In the genomic region with DNA sequence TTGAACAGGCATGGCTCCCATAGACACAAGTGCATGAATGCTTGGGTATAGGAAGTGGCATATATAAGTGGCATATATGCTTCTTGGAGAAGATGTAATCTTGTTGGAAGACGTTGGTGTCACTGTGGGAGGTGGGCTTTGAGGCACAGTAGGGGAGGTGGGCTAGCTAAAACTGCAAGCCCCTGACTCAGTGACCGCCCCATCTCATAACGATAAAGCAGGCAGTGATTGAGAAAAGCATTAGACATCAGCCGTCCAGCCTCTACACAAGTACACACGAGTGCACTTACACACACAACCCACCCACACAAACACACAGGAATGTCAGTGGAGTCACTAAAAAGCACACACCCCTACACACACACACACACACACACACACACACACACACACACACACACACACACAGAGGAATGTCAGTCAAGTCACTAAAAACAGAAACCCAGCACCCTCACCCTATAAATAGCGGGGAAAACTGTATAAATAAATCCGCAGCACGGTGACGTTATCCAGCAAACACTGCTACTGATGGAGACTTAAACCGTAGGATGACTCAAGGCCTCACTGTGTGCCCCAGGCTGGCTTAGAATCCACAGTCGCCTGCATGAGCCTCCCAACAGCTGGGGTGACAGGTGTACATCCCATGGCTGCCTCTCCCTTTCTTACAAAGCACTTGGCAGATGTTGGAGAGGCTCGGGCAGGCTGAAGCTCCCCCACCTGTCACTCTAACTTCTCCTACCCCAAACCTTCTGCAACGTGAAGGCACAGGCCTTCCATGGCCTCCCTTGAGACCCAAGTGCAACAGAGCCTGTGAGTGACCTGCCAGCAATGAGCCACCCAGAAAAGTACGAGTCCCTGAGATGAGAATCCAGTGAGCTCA, we compare ENCODE assay signal across 11 mouse cellular contexts. TPM values are rescaled to one million over a fixed set of nuclear protein-coding genes. Genes with fewer than 3 reads are reported as not detected.
DNase-seq lines count a peak whose midpoint lies in the region; ATAC-seq lines count a peak whose summit lies in the region.
"Had no signal": no experiment of that assay in that cellular context is flagged by ENCODE, and none has a peak within 500 bp of the region (broad histone marks: within the 10 kb centered on the region; RNA-seq: fewer than 3 reads in every experiment).

No protein-coding gene starts in this region.

- no peaks in the 10 kb centered on the region for H3K27me3 ChIP-seq in heart, embryonic 14.5 days (ENCODE audit: control insufficient read depth, insufficient read depth, low read length)
- H3K27me3 ChIP-seq: forebrain, embryonic 13.5 days; neural tube, embryonic 13.5 days had no signal

- H3K4me3 ChIP-seq in heart, embryonic 14.5 days (ENCODE audit: control insufficient read depth in 1 of 2, insufficient read depth in 1 of 2, low read depth in 1 of 2, low read length in 2 of 2), result no peak overlapping the region
- H3K4me3 ChIP-seq: forebrain, embryonic 13.5 days; neural tube, embryonic 13.5 days had no signal

- peak; percentile 22 to 46 for DNase-seq in heart, adult 18-20 months
- DNase-seq in heart, adult 8-10 months (ENCODE audit: low spot score), result no peak
- peak; percentile 0 for DNase-seq in thymus, postnatal 14 days
- no peak for DNase-seq in thymus, postnatal 0 days (ENCODE audit: low spot score)
- peak; percentile 85 for DNase-seq in skeletal muscle tissue, adult 2 months (ENCODE audit: low read depth, low spot score)
- DNase-seq in cerebellum, adult 8-10 months, result no peak
- DNase-seq in layer of hippocampus, postnatal 14 days (ENCODE audit: low spot score in 2 of 2), result no peak
- DNase-seq: cerebellum, postnatal 36 days had no signal

- peaks cover 11 to 19% of the 10 kb centered on the region in 2 experiments for H3K4me1 ChIP-seq in heart, embryonic 14.5 days (ENCODE audit: control insufficient read depth in 2 of 2, insufficient read depth in 2 of 2, low read length in 2 of 2)
- H3K4me1 ChIP-seq: forebrain, embryonic 13.5 days; neural tube, embryonic 13.5 days had no signal

- H3K9ac ChIP-seq in heart, embryonic 14.5 days (ENCODE audit: low read length), result 0 out of 2 replicates have a peak overlapping the region, but pooled peaks have one; percentile 52
- H3K9ac ChIP-seq: forebrain, embryonic 13.5 days; neural tube, embryonic 13.5 days had no signal

- peak; percentile 25; the same call in 1 of the 2 replicates for ATAC-seq in heart, embryonic 14.5 days (ENCODE audit: insufficient number of reproducible peaks, insufficient read depth, low FRiP score, low read depth)
- ATAC-seq: forebrain, embryonic 13.5 days had no signal

- 46% methylated on average over 14 of the region's 14 CpGs for WGBS in heart, embryonic 14.5 days

- no peaks in the 10 kb centered on the region for H3K36me3 ChIP-seq in heart, embryonic 14.5 days (ENCODE audit: control insufficient read depth, insufficient read depth, low read length)
- H3K36me3 ChIP-seq: neural tube, embryonic 13.5 days had no signal

- H3K27ac ChIP-seq in heart, embryonic 14.5 days (replicated peaks in 1 of 2; ENCODE audit: control insufficient read depth in 1 of 2, insufficient read depth in 1 of 2, low read depth in 2 of 2, low read length in 2 of 2), result peak overlapping the region; percentile 76 to 78
- H3K27ac ChIP-seq: forebrain, embryonic 13.5 days; neural tube, embryonic 13.5 days had no signal

- H3K4me2 ChIP-seq in heart, embryonic 14.5 days (ENCODE audit: low read length), result no peak overlapping the region
- H3K4me2 ChIP-seq: forebrain, embryonic 13.5 days; neural tube, embryonic 13.5 days had no signal

- H3K9me3 ChIP-seq in heart, embryonic 14.5 days (ENCODE audit: control insufficient read depth, low read length), result no peaks in the 10 kb centered on the region
- H3K9me3 ChIP-seq: forebrain, embryonic 13.5 days; neural tube, embryonic 13.5 days had no signal

RNA-seq across cellular contexts. Expression of a gene that starts 27.4 kb away (rescaled TPM):
- total RNA-seq in heart, adult 18-20 months (2021), result 10 to 100 TPM; 11.2 to 13.0 TPM
- 10 to 100 TPM; 14.5 to 23.5 (median 16.9) TPM for total RNA-seq in heart, adult 8-10 months (2022)
- polyA plus RNA-seq in thymus, postnatal 0 days (2015; fragmentation: Nextera tagmentation; extraction: Ambion mirVana), result 1.7 and 2.2 TPM in 2 replicates
- polyA plus RNA-seq in heart, embryonic 14.5 days (2014; fragmentation: Nextera tagmentation; extraction: Ambion mirVana), result 19.2 and 21.2 TPM in 2 replicates
- 1 to 10 TPM; 1.3 to 2.1 TPM for total RNA-seq in layer of hippocampus, postnatal 14 days (2021)

Comparison
In these comparisons a context has a peak if more than half of its experiments do, and no peak if none do; other contexts are left out.
1. DNase-seq: peak in heart, adult 18-20 months (2 of 2), thymus, postnatal 14 days (single experiment) and skeletal muscle tissue, adult 2 months (single experiment); none in heart, adult 8-10 months (single experiment), thymus, postnatal 0 days (single experiment), cerebellum, adult 8-10 months (single experiment) and layer of hippocampus, postnatal 14 days (0 of 2).